Mouse (Mus musculus) left cerebral cortex, postnatal 14 days (tissue): ENCODE measurements around the gene Shank3. TPM values are rescaled to one million over a fixed set of nuclear protein-coding genes. Genes with fewer than 3 reads are reported as not detected.

Experiments
- DNase-seq, 2 experiments: peaks; one replicate each; pipeline ENCODE4 v3.0.0; 2021 to 2022; ENCODE audit warnings: low spot score in 2 of 2, mixed read lengths in 1 of 2
- intact Hi-C: fragments of 180-260 bp; cut with DNase I; formaldehyde crosslinking; loops from one replicate; pipeline ENCODE4 v1.15.1; 2025
- total RNA-seq, 2 experiments: library from RNA; stranded (reverse); gene quantifications; 2 replicates each; pipeline ENCODE4 v1.2.3; 2021

Gene Shank3
- total RNA-seq, 2 experiments from 2014 or later, result 237 to 253 TPM

- intact Hi-C loops, result no loop called here
Observed at GRCm38 (mm10) chr15:89475611-89476474, 23.6 kb upstream of the Shank3 start.

GRCm38 (mm10) chr15:89476475-89476815 is 23.0 kb upstream of the Shank3 start:
- peak in 1 of 2 experiments; percentile 82 for DNase-seq
- intact Hi-C loops, result no loop called here

More at GRCm38 (mm10) chr15:89475611-89476474, 23.6 kb upstream of the Shank3 start:
- peak; percentile 91 to 95 for DNase-seq

- DNase-seq, result no peak
- intact Hi-C loops, result no loop called here
Observed at GRCm38 (mm10) chr15:89477091-89477491, 22.3 kb upstream of the Shank3 start, which contains the start of gene Arsa. Arsa (minus strand) TSS chr15:89477425.

- intact Hi-C loops, result no loop called here
- peak in 1 of 2 experiments; percentile 32 for DNase-seq
Observed at GRCm38 (mm10) chr15:89477806-89478205, 21.6 kb upstream of the Shank3 start.

GRCm38 (mm10) chr15:89478622-89479021 is 20.8 kb upstream of the Shank3 start:
- intact Hi-C loops, result no loop called here
- DNase-seq, result no peak

GRCm38 (mm10) chr15:89480584-89480983 is 18.8 kb upstream of the Shank3 start:
- no peak for DNase-seq
- intact Hi-C loops, result loop anchor here (2.0 kb wide), 1 partner anchor 16 kb away; no protein-coding TSS in a partner anchor

GRCm38 (mm10) chr15:89488182-89488581 is 11.2 kb upstream of the Shank3 start:
- intact Hi-C loops, result no loop called here
- no peak for DNase-seq

GRCm38 (mm10) chr15:89488611-89489117 is 10.8 kb upstream of the Shank3 start:
- DNase-seq, result no peak
- intact Hi-C loops, result no loop called here

GRCm38 (mm10) chr15:89494970-89495369 is 4.5 kb upstream of the Shank3 start:
- intact Hi-C loops, result no loop called here
- no peak for DNase-seq

GRCm38 (mm10) chr15:89496131-89496530 is 3.3 kb upstream of the Shank3 start:
- no peak for DNase-seq
- intact Hi-C loops, result loop anchor here (2.0 kb wide), 1 partner anchor 15 kb away; no protein-coding TSS in a partner anchor

- intact Hi-C loops, result loop anchor here (2.0 kb wide), 1 partner anchor 16 kb away; no protein-coding TSS in a partner anchor
- no peak for DNase-seq
Observed at GRCm38 (mm10) chr15:89496841-89497240, 2.6 kb upstream of the Shank3 start.

- intact Hi-C loops, result loop anchor here (2.0 kb wide), 1 partner anchor 17 kb away; no protein-coding TSS in a partner anchor
- DNase-seq, result no peak
Observed at GRCm38 (mm10) chr15:89497391-89498048, 1.9 kb upstream of the Shank3 start.

- peak; percentile 86 to 91 for DNase-seq
- intact Hi-C loops, result no loop called here
Observed at GRCm38 (mm10) chr15:89498049-89498960, 1.1 kb upstream of the Shank3 start.

GRCm38 (mm10) chr15:89499784-89500220 is 379 bp downstream of the Shank3 start:
- intact Hi-C loops, result no loop called here
- DNase-seq, result peak in 1 of 2 experiments; percentile 70

GRCm38 (mm10) chr15:89500221-89500791 is 883 bp downstream of the Shank3 start:
- intact Hi-C loops, result no loop called here
- DNase-seq, result peak; percentile 29 to 70

GRCm38 (mm10) chr15:89501321-89501720 is 1.9 kb downstream of the Shank3 start:
- intact Hi-C loops, result no loop called here
- no peak for DNase-seq

- DNase-seq, result no peak
- intact Hi-C loops, result no loop called here
Observed at GRCm38 (mm10) chr15:89504838-89505237, 5.4 kb downstream of the Shank3 start.

GRCm38 (mm10) chr15:89507751-89508150 is 8.3 kb downstream of the Shank3 start:
- no peak for DNase-seq
- intact Hi-C loops, result no loop called here

- no peak for DNase-seq
- intact Hi-C loops, result no loop called here
Observed at GRCm38 (mm10) chr15:89512679-89513078, 13.3 kb downstream of the Shank3 start.
